Mouse (Mus musculus) C3H10T1/2 (cell line): ENCODE data around the gene 2310057N15Rik. TPM values are rescaled to one million over a fixed set of nuclear protein-coding genes. Genes with fewer than 3 reads are reported as not detected.

Experiments used
- polyA plus RNA-seq, 2 experiments: library from polyadenylated mRNA; unstranded; fragments of >200 nt; fragmentation: generic; extraction: Trizol; gene quantifications; one replicate each; pipeline ENCODE4 v1.2.1; 2012; ENCODE audit warnings: missing spikeins in 2 of 2

Gene 2310057N15Rik
- polyA plus RNA-seq, result not detected

GRCm38 (mm10) chr16:88774106-88774505, at the start of gene 2310057N15Rik:
2310057N15Rik (minus strand) TSS chr16:88774206.

GRCm38 (mm10) chr16:88820066-88820465, 46.1 kb upstream of the 2310057N15Rik start, which contains the start of gene Krtap15:
Krtap15 (plus strand) TSS chr16:88820215.

GRCm38 (mm10) chr16:88811827-88812226, 37.8 kb upstream of the 2310057N15Rik start, which contains the start of gene Gm20741:
Gm20741 (minus strand) TSS chr16:88812220.

GRCm38 (mm10) chr16:88777596-88777995, 3.6 kb upstream of the 2310057N15Rik start, which contains the start of gene Gm5965:
Gm5965 (plus strand) TSS chr16:88777896.

GRCm38 (mm10) chr16:88758547-88758946, 15.5 kb downstream of the 2310057N15Rik start, which contains the start of gene 2310034C09Rik:
2310034C09Rik (plus strand) TSS chr16:88758847.

GRCm38 (mm10) chr16:88751535-88751934, 22.5 kb downstream of the 2310057N15Rik start, which contains the start of gene Krtap13:
Krtap13 (minus strand) TSS chr16:88751635.

GRCm38 (mm10) chr16:88728812-88729275, 45.2 kb downstream of the 2310057N15Rik start, which contains the start of gene Krtap13-1:
Krtap13-1 (plus strand) TSS chr16:88728862.

Other genes starting within 250 kb of the 2310057N15Rik start
- not detected for gene Cldn8, start 211.0 kb downstream of the 2310057N15Rik start, polyA plus RNA-seq
- gene Krtap24-1, start 161.9 kb downstream of the 2310057N15Rik start, polyA plus RNA-seq, result not detected
- gene 2310079G19Rik, start 146.5 kb downstream of the 2310057N15Rik start, polyA plus RNA-seq, result not detected
- gene Krtap26-1, start 126.4 kb downstream of the 2310057N15Rik start, polyA plus RNA-seq, result not detected
- gene Krtap27-1, start 102.5 kb downstream of the 2310057N15Rik start, polyA plus RNA-seq, result not detected
- gene 2310061N02Rik, start 66.2 kb downstream of the 2310057N15Rik start, polyA plus RNA-seq, result not detected
- gene Krtap13-1, start 45.3 kb downstream of the 2310057N15Rik start, polyA plus RNA-seq, result not detected
- not detected for gene Krtap13, start 22.6 kb downstream of the 2310057N15Rik start, polyA plus RNA-seq
- gene 2310034C09Rik, start 15.4 kb downstream of the 2310057N15Rik start, polyA plus RNA-seq, result not detected
- not detected for gene Gm5965, start 3.7 kb upstream of the 2310057N15Rik start, polyA plus RNA-seq
- gene Gm20741, start 38.0 kb upstream of the 2310057N15Rik start, polyA plus RNA-seq, result not detected
- not detected for gene Krtap15, start 46.0 kb upstream of the 2310057N15Rik start, polyA plus RNA-seq
- gene Krtap14, start 51.9 kb upstream of the 2310057N15Rik start, polyA plus RNA-seq, result not detected
- not detected for gene Krtap19-1, start 95.2 kb upstream of the 2310057N15Rik start, polyA plus RNA-seq
- gene Krtap19-2, start 100.1 kb upstream of the 2310057N15Rik start, polyA plus RNA-seq, result not detected
- gene Krtap19-3, start 103.8 kb upstream of the 2310057N15Rik start, polyA plus RNA-seq, result not detected
- not detected for gene Krtap19-4, start 110.9 kb upstream of the 2310057N15Rik start, polyA plus RNA-seq
- gene Krtap19-5, start 122.3 kb upstream of the 2310057N15Rik start, polyA plus RNA-seq, result not detected
- gene Krtap19-9b, start 158.1 kb upstream of the 2310057N15Rik start, polyA plus RNA-seq, result not detected
- gene Krtap16-3, start 188.7 kb upstream of the 2310057N15Rik start, polyA plus RNA-seq, result not detected
- gene Krtap22-2, start 236.6 kb upstream of the 2310057N15Rik start, polyA plus RNA-seq, result not detected
- not detected for gene Gm10229, start 241.1 kb upstream of the 2310057N15Rik start, polyA plus RNA-seq